ENCODE assay signal across 9 mouse cellular contexts in genomic region chr16:18210701-18211416, GRCm38 (mm10). TPM values are rescaled to one million over a fixed set of nuclear protein-coding genes. Genes with fewer than 3 reads are reported as not detected.
DNase-seq lines count a peak whose midpoint lies in the region; ATAC-seq and TF ChIP-seq lines count a peak whose summit lies in the region.
"Had no signal": no experiment of that assay in that cellular context is flagged by ENCODE, and none has a peak within 500 bp of the region (broad histone marks: within the 10 kb centered on the region; RNA-seq: fewer than 3 reads in every experiment).

No protein-coding gene starts in this region.

- no peaks in the 10 kb centered on the region for H3K9me3 ChIP-seq in intestine, embryonic 15.5 days
- H3K9me3 ChIP-seq: neural tube, embryonic 12.5 days had no signal

- peaks cover 5% of the 10 kb centered on the region for H3K4me1 ChIP-seq in cortical plate, adult 2 months (ENCODE audit: control insufficient read depth, insufficient read depth, low read length)
- peaks cover 6% of the 10 kb centered on the region; the same call in 1 of the 2 replicates for H3K4me1 ChIP-seq in intestine, embryonic 15.5 days (replicated peaks)

- H3K4me3 ChIP-seq in cortical plate, adult 2 months (ENCODE audit: insufficient read depth, low read length): no peak overlapping the region
- no peak overlapping the region for H3K4me3 ChIP-seq in intestine, embryonic 15.5 days (replicated peaks)
- H3K4me3 ChIP-seq: neural tube, embryonic 12.5 days had no signal

- peak; percentile 70 for ATAC-seq in intestine, embryonic 15.5 days

- TF ChIP-seq POLR2A in cortical plate, adult 2 months (IDR thresholded peaks at IDR 0.05; ENCODE audit: extremely low read depth, insufficient read depth, low read length): no peak

- no peak overlapping the region for H3K27ac ChIP-seq in cortical plate, adult 2 months (ENCODE audit: insufficient read depth, low read length)
- H3K27ac ChIP-seq in intestine, embryonic 15.5 days: no peak overlapping the region
- H3K27ac ChIP-seq: neural tube, embryonic 12.5 days had no signal

- DNase-seq in ovary, postnatal 10 days (ENCODE audit: low spot score): peak; percentile 47
- no peak for DNase-seq in ovary, adult 18-20 months (ENCODE audit: low spot score)
- DNase-seq in adipocyte (ENCODE audit: low spot score): peak; percentile 83
- peak; percentile 73 to 78 for DNase-seq in left cerebral cortex, postnatal 36 days (ENCODE audit: low spot score in 2 of 2)
- DNase-seq in mesoderm, embryonic 11.5 days (ENCODE audit: low read depth, low spot score): peak; percentile 70
- DNase-seq in urinary bladder, postnatal 36 days (ENCODE audit: low spot score in 2 of 2): peak; percentile 55 to 59

- no peak overlapping the region for H3K4me2 ChIP-seq in intestine, embryonic 15.5 days (replicated peaks)
- H3K4me2 ChIP-seq: neural tube, embryonic 12.5 days had no signal

- intact Hi-C loops in left cerebral cortex, postnatal 36 days (cut with DNase I): loop anchor here (1.0 kb wide), 2 partner anchors 84 to 103 kb away; partner anchors contain the start of gene Rtn4r

- H3K9ac ChIP-seq in intestine, embryonic 15.5 days: no peak overlapping the region
- H3K9ac ChIP-seq: neural tube, embryonic 12.5 days had no signal

- no peaks in the 10 kb centered on the region for H3K36me3 ChIP-seq in intestine, embryonic 15.5 days
- H3K36me3 ChIP-seq: neural tube, embryonic 12.5 days had no signal

- H3K27me3 ChIP-seq in intestine, embryonic 15.5 days (replicated peaks): no peaks in the 10 kb centered on the region
- H3K27me3 ChIP-seq: neural tube, embryonic 12.5 days had no signal

- TF ChIP-seq CTCF in cortical plate, adult 2 months (IDR thresholded peaks at IDR 0.05; ENCODE audit: extremely low read depth, insufficient read depth, low read length): peak; percentile 93

- WGBS in intestine, embryonic 15.5 days: 19% methylated on average over 8 of the region's 8 CpGs

RNA-seq across cellular contexts. Expression of gene Ccdc188, which starts 6.8 kb away (rescaled TPM):
- not detected in 2 replicates for polyA plus RNA-seq in cortical plate, adult 2 months (2012; rRNA removed)
- not detected in 2 replicates for polyA plus RNA-seq in intestine, embryonic 15.5 days (2015; fragmentation: Nextera tagmentation; extraction: Ambion mirVana)
- under 1 TPM in 1 of 2 experiments, not detected in 1; 0.57 TPM for total RNA-seq in left cerebral cortex, postnatal 36 days (2021)
- polyA plus RNA-seq: neural tube, embryonic 12.5 days had no signal

RNA-seq across cellular contexts. Expression of gene Zdhhc8, which starts 24.1 kb away (rescaled TPM):
- polyA plus RNA-seq in cortical plate, adult 2 months (2012; rRNA removed): 176 and 186 TPM in 2 replicates
- polyA plus RNA-seq in intestine, embryonic 15.5 days (2015; fragmentation: Nextera tagmentation; extraction: Ambion mirVana): 11.5 and 11.6 TPM in 2 replicates
- 100 to 1,000 TPM; 145 to 154 TPM for total RNA-seq in left cerebral cortex, postnatal 36 days (2021)

RNA-seq across cellular contexts. Expression of gene Trmt2a, which starts 37.6 kb away (rescaled TPM):
- polyA plus RNA-seq in cortical plate, adult 2 months (2012; rRNA removed): 72.9 and 84.7 TPM in 2 replicates
- polyA plus RNA-seq in intestine, embryonic 15.5 days (2015; fragmentation: Nextera tagmentation; extraction: Ambion mirVana): 102 and 107 TPM in 2 replicates
- 10 to 100 TPM; 39.7 to 59.3 TPM for total RNA-seq in left cerebral cortex, postnatal 36 days (2021)

RNA-seq across cellular contexts. Expression of gene Ranbp1, which starts 37.7 kb away (rescaled TPM):
- 92.3 and 95.1 TPM in 2 replicates for polyA plus RNA-seq in cortical plate, adult 2 months (2012; rRNA removed)
- polyA plus RNA-seq in intestine, embryonic 15.5 days (2015; fragmentation: Nextera tagmentation; extraction: Ambion mirVana): 535 and 668 TPM in 2 replicates
- 10 to 100 TPM; 85.8 to 89.3 TPM for total RNA-seq in left cerebral cortex, postnatal 36 days (2021)

RNA-seq across cellular contexts. Expression of gene Gm49776, which starts 47.3 kb away (rescaled TPM):
- polyA plus RNA-seq in cortical plate, adult 2 months (2012; rRNA removed): 0.36 TPM in 1 of 2 replicates, not detected in the other
- polyA plus RNA-seq in intestine, embryonic 15.5 days (2015; fragmentation: Nextera tagmentation; extraction: Ambion mirVana): 3.3 TPM in 1 of 2 replicates, not detected in the other
- total RNA-seq in left cerebral cortex, postnatal 36 days (2021): not detected

Comparison
In these comparisons a context has a peak if more than half of its experiments do, and no peak if none do; other contexts are left out.
1. RNA of gene Zdhhc8, which starts 24.1 kb away (polyA plus RNA-seq): 176 to 186 TPM in cortical plate, adult 2 months; 11.5 to 11.6 TPM in intestine, embryonic 15.5 days; every median in the first group is over 10 times any median in the second.